Mouse (Mus musculus): ENCODE data around the gene Dffa.

DNA sequence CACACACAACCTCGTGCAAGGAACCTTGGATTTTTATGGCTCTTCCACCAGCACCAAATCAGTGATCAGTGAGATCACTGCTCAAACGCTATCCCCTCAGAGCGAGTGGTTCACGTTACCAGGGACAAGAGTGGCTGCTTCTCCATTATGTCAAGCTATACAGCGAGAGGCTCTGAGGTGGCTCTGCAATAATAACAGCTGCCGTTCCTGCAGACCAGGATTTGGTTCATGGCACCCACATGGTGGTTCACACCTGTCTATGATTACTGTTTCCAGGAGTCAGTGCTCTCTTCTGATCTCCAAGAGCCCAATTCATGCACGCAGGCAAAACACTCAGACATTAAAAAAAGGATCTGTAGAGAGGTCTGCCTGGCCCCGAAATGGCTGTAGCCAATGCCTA lies 34.6 kb downstream of the Dffa start:
- TF ChIP-seq CTCF (IDR thresholded peaks at IDR 0.05; ENCODE audit: low read depth): no peak
- no peak for TF ChIP-seq EP300 (IDR thresholded peaks at IDR 0.05; ENCODE audit: low read depth)

Data from liver, embryonic 14.5 days (tissue).